Mouse (Mus musculus) cerebellum, adult 9-10 months (tissue): ENCODE measurements at regions not wholly inside any gene's neighbourhood (a gene's known extent, or its start where the extent isn't known, plus 50 kb on each side); places are given as distances from the start of the nearest gene placed in this dataset.

Experiments
- DNase-seq: peaks from one replicate; pipeline ENCODE4 v3.0.0; 2022

GRCm38 (mm10) chr10:112863808-112864207, 65.0 kb downstream of the Atxn7l3b start:
- no peak for DNase-seq

DNA sequence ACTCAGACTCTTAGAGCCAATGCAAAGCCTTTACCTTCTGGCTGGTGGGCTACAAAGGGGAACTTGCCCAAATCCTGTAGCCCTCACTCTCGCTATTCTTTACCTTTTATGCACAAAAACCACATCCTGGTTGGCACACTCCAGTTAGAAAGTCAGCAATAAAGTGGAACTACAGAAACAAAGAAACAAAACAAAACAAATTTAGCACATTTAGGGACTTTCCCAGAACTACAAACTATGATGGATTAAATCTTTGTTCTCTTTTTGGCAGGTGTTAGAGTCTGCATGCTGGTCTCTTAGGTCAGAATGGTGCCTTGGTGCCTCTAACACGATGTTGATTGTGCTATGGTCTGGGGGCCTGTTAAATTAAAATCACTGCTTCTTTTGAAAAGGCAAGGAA, 65.4 kb downstream of the Atxn7l3b start:
- no peak for DNase-seq

- DNase-seq: no peak
Measured at GRCm38 (mm10) chr10:112851997-112852396, 76.8 kb downstream of the Atxn7l3b start.

DNA sequence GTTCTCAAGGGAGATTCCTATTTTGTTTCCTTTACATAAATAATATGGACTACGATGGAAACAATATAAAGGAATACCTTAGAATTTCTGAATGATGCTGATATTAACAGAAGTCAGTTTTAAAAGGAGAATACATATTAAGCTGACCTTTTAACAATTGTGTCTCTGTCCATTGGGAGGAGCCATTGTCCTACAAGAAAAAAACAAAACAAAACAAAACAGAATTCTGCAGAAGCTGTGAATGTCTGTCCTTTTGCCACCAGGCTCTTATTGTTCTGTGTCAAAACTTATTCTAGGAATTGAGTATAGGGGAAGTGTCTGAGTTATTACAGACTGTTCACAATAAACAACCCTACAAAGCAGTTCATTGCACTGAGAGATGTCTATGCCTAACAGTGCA, 82.6 kb downstream of the Atxn7l3b start:
- DNase-seq: no peak

GRCm38 (mm10) chr10:112837400-112838035, 91.3 kb downstream of the Atxn7l3b start:
- no peak for DNase-seq

GRCm38 (mm10) chr10:112835970-112836369, 92.8 kb downstream of the Atxn7l3b start:
- DNase-seq: no peak

DNA sequence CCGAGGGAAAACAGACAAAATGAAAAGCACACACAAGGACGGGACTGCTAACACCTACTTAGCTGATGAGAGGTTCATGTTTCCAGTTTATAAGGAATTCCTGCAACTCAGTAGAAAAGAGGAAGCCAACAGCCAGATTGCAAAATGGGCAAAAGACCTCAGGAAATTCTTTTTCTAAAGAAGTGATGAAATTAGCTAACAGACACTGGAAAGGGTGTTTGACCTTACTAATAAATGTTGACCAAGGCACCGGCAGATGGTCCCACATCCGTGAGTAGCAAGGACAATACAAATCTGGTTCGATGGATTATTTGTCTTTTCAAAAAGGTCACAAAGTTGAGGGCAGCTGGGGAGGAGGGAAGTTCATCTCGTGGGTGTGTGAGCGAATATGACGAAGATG, 93.3 kb downstream of the Atxn7l3b start:
- DNase-seq: no peak

- no peak for DNase-seq
Measured at GRCm38 (mm10) chr10:112810181-112810580, 118.6 kb downstream of the Atxn7l3b start.

- no peak for DNase-seq
Measured at GRCm38 (mm10) chr10:112803557-112803956, 125.2 kb downstream of the Atxn7l3b start.

- peak; percentile 20 for DNase-seq
Measured at GRCm38 (mm10) chr10:112801560-112801959, 127.2 kb downstream of the Atxn7l3b start.

- DNase-seq: no peak
Measured at GRCm38 (mm10) chr10:112798603-112799002, 130.2 kb downstream of the Atxn7l3b start.

DNA sequence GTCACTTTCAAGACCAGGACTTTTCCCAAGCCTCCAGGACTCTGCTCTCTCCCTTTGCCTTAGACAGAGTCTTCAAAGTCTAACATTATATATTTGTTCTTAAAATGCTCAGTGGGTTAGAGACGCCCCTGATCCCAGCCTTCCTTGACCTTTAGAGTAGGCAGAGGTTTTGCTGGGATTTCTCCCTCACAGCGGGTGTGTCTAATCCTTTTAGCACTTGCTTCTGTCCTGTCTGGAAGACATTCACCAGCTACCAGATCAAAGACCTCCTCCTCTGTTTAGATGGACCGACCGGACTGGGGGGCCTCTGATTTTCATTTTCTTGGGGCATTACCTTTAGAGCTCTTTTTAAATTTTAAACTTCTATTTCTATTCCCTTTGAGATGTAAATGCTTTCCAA, 130.7 kb downstream of the Atxn7l3b start:
- no peak for DNase-seq

- no peak for DNase-seq
Measured at GRCm38 (mm10) chr10:112795938-112796337, 132.9 kb downstream of the Atxn7l3b start.

DNA sequence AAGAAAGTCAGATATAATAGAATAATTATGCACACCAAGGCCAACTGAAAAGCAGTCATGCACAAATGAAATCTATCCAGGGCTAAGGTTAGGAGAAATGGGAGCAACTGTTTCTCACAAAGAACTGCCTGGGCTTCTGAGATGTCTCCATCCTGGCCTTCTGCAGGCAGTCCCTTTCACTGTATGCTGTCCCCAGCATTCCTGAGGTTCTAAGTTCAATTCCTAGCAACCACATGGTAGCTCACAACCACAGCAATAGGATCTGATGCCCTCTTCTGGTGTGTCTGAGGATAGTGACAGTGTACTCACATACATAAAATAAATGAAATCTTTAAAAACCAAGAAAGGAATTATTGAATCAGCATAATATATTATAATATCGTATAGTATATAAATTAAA, 133.3 kb downstream of the Atxn7l3b start:
- DNase-seq: no peak

- DNase-seq: no peak
Measured at GRCm38 (mm10) chr10:112788236-112788635, 140.6 kb downstream of the Atxn7l3b start.

GRCm38 (mm10) chr10:112774262-112774661, 154.5 kb downstream of the Atxn7l3b start:
- no peak for DNase-seq

DNA sequence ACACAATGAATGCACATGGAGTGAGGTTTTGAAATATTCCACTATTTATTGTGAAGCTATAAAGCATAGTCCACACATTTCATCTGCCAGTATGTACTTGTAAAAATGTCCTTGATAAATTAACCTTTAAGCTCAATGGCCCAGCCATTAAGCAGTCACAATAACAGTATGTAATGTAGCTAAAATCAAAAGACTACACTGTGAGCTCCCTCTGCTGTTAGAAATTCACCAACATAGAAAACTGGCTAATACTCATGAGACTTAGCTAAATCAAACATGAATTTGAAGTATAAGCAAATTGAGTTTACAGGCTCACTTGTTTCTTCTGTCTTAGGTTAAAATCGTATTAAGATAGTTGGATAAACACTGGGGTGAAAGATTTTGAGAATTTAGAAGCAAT, 182.1 kb downstream of the Atxn7l3b start:
- DNase-seq: no peak

- no peak for DNase-seq
Measured at GRCm38 (mm10) chr10:112743527-112743926, 185.3 kb downstream of the Atxn7l3b start.

GRCm38 (mm10) chr10:112742123-112742522, 186.7 kb downstream of the Atxn7l3b start:
- no peak for DNase-seq
